Mouse (Mus musculus): ENCODE data around the gene Hoxd10. TPM values are rescaled to one million over a fixed set of nuclear protein-coding genes. Genes with fewer than 3 reads are reported as not detected.

Gene Hoxd10
- polyA plus RNA-seq, 2 experiments: 0.07 TPM; not detected in 1

- ATAC-seq (ENCODE audit: insufficient read depth): no peak
- H3K9ac ChIP-seq (replicated peaks): no peak overlapping the region
- 10% methylated on average over 18 of the region's 18 CpGs for WGBS (ENCODE audit: insufficient replicate concordance)
- H3K9me3 ChIP-seq (ENCODE audit: control insufficient read depth, low read length): no peaks in the 10 kb centered on the region
- no peak for TF ChIP-seq EP300 (IDR thresholded peaks at IDR 0.05; ENCODE audit: low read depth)
- no peak for TF ChIP-seq CTCF (IDR thresholded peaks at IDR 0.05; ENCODE audit: low read depth)
- no peak overlapping the region for H3K4me2 ChIP-seq (ENCODE audit: low read depth)
- no peak for DNase-seq (ENCODE audit: low read depth in 3 of 3, low spot score in 3 of 3)
- peaks cover 69% of the 10 kb centered on the region for H3K27me3 ChIP-seq (ENCODE audit: control insufficient read depth, insufficient read depth, low read length)
- no peak overlapping the region for H3K27ac ChIP-seq
- H3K36me3 ChIP-seq (replicated peaks; ENCODE audit: control insufficient read depth, insufficient read depth, low read depth): no peaks in the 10 kb centered on the region
- H3K4me3 ChIP-seq (ENCODE audit: insufficient read depth in 1 of 2, low read depth in 2 of 2, low read length in 2 of 2): no peak overlapping the region
- no peaks in the 10 kb centered on the region for H3K4me1 ChIP-seq (replicated peaks; ENCODE audit: control insufficient read depth in 2 of 2, insufficient read depth in 2 of 2, low read length in 1 of 2)
These were observed 22.5 kb downstream of the Hoxd10 start for GRCm38 (mm10) chr2:74714156-74714789.

DNA sequence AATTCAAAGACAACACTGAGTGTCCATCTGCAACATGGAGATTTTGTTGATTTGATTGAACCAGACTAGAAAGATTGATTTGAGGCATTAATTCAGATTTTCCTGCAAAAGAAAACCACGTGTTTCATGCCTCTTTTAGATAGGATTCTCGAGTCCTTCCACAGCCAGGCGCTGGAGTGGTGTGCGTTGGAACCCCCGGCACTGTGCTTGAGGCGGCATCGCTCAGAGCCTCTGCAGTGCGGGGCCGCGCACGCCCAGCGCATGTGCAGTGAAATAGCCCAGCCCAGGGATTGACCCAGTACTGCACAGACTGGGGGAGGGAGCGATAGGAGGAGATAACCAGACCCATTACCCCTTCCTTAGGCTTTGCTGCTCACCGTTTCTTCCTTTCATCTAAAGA is 23.2 kb downstream of the Hoxd10 start:
- Histone ChIP-seq H3K9ac (replicated peaks) (no peak overlapping the region), H3K9me3 (ENCODE audit: control insufficient read depth, low read length) (no peaks in the 10 kb centered on the region), H3K4me1 (replicated peaks; ENCODE audit: control insufficient read depth in 2 of 2, insufficient read depth in 2 of 2, low read length in 1 of 2) (no peaks in the 10 kb centered on the region), H3K36me3 (replicated peaks; ENCODE audit: control insufficient read depth, insufficient read depth, low read depth) (no peaks in the 10 kb centered on the region), H3K27ac (no peak overlapping the region), H3K4me3 (ENCODE audit: insufficient read depth in 1 of 2, low read depth in 2 of 2, low read length in 2 of 2) (no peak overlapping the region), H3K27me3 (ENCODE audit: control insufficient read depth, insufficient read depth, low read length) (peaks cover 69% of the 10 kb centered on the region), H3K4me2 (ENCODE audit: low read depth) (no peak overlapping the region)
- 2% methylated on average over 14 of the region's 14 CpGs for WGBS (ENCODE audit: insufficient replicate concordance)
- DNase-seq (ENCODE audit: low read depth in 3 of 3, low spot score in 3 of 3): no peak
- no peak for TF ChIP-seq EP300 (IDR thresholded peaks at IDR 0.05; ENCODE audit: low read depth)
- TF ChIP-seq CTCF (IDR thresholded peaks at IDR 0.05; ENCODE audit: low read depth): no peak
- ATAC-seq (ENCODE audit: insufficient read depth): no peak

- no peaks in the 10 kb centered on the region for H3K9me3 ChIP-seq (ENCODE audit: control insufficient read depth, low read length)
- no peaks in the 10 kb centered on the region for H3K4me1 ChIP-seq (replicated peaks; ENCODE audit: control insufficient read depth in 2 of 2, insufficient read depth in 2 of 2, low read length in 1 of 2)
- H3K36me3 ChIP-seq (replicated peaks; ENCODE audit: control insufficient read depth, insufficient read depth, low read depth): no peaks in the 10 kb centered on the region
- TF ChIP-seq CTCF (IDR thresholded peaks at IDR 0.05; ENCODE audit: low read depth) (peak; percentile 84), EP300 (IDR thresholded peaks at IDR 0.05; ENCODE audit: low read depth) (no peak)
- H3K9ac ChIP-seq (replicated peaks): no peak overlapping the region
- H3K4me3 ChIP-seq (ENCODE audit: insufficient read depth in 1 of 2, low read depth in 2 of 2, low read length in 2 of 2): no peak overlapping the region
- ATAC-seq (ENCODE audit: insufficient read depth): 0 out of 2 replicates have a peak, but pooled peaks have one; percentile 28
- no peak overlapping the region for H3K27ac ChIP-seq
- H3K27me3 ChIP-seq (ENCODE audit: control insufficient read depth, insufficient read depth, low read length): peaks cover 65% of the 10 kb centered on the region
- no peak overlapping the region for H3K4me2 ChIP-seq (ENCODE audit: low read depth)
- peak in 2 of 3 experiments; percentile 29 to 30 for DNase-seq (ENCODE audit: low read depth in 3 of 3, low spot score in 3 of 3)
- 2% methylated on average over 26 of the region's 26 CpGs for WGBS (ENCODE audit: insufficient replicate concordance)
These were observed 23.9 kb downstream of the Hoxd10 start for GRCm38 (mm10) chr2:74715504-74716241.

DNA sequence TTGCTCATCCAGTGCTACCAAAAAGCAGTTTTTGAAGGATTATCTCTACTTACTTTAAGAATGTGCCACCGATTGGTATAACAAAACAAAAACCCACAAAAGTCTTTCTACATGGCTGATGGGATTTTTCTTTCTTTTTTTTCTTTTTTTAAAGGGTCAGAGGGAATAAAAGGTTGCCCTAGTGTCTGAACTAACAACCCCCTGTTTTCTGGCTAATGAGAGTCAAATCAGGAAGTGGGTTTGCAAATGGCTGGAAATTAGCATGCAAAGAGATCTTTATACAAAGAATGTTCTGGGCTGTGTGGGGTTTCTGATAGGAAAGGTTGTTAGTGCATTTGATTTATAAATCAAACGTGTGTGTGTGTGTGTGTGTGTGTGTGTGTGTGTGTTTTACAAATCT is 28.7 kb downstream of the Hoxd10 start:
- DNase-seq (ENCODE audit: low read depth in 3 of 3, low spot score in 3 of 3): no peak
- WGBS (ENCODE audit: insufficient replicate concordance): 2% methylated on average over 2 of the region's 2 CpGs

GRCm38 (mm10) chr2:74720955-74721491 is 29.3 kb downstream of the Hoxd10 start:
- no peak overlapping the region for H3K27ac ChIP-seq
- no peaks in the 10 kb centered on the region for H3K4me1 ChIP-seq (replicated peaks; ENCODE audit: control insufficient read depth in 2 of 2, insufficient read depth in 2 of 2, low read length in 1 of 2)
- WGBS (ENCODE audit: insufficient replicate concordance): 49% methylated on average over 5 of the region's 5 CpGs
- H3K4me3 ChIP-seq (ENCODE audit: insufficient read depth in 1 of 2, low read depth in 2 of 2, low read length in 2 of 2): no peak overlapping the region
- peaks cover 59% of the 10 kb centered on the region for H3K27me3 ChIP-seq (ENCODE audit: control insufficient read depth, insufficient read depth, low read length)
- DNase-seq (ENCODE audit: low read depth in 3 of 3, low spot score in 3 of 3) (no peak), ATAC-seq (ENCODE audit: insufficient read depth) (no peak)
- H3K9me3 ChIP-seq (ENCODE audit: control insufficient read depth, low read length): no peaks in the 10 kb centered on the region
- no peak overlapping the region for H3K4me2 ChIP-seq (ENCODE audit: low read depth)
- H3K36me3 ChIP-seq (replicated peaks; ENCODE audit: control insufficient read depth, insufficient read depth, low read depth): no peaks in the 10 kb centered on the region
- TF ChIP-seq EP300 (IDR thresholded peaks at IDR 0.05; ENCODE audit: low read depth) (no peak), CTCF (IDR thresholded peaks at IDR 0.05; ENCODE audit: low read depth) (no peak)
- no peak overlapping the region for H3K9ac ChIP-seq (replicated peaks)

More for the DNA sequence above, 28.7 kb downstream of the Hoxd10 start:
- Histone ChIP-seq H3K27me3 (ENCODE audit: control insufficient read depth, insufficient read depth, low read length) (peaks cover 59% of the 10 kb centered on the region), H3K27ac (no peak overlapping the region), H3K9ac (replicated peaks) (no peak overlapping the region), H3K9me3 (ENCODE audit: control insufficient read depth, low read length) (no peaks in the 10 kb centered on the region), H3K4me3 (ENCODE audit: insufficient read depth in 1 of 2, low read depth in 2 of 2, low read length in 2 of 2) (no peak overlapping the region), H3K4me1 (replicated peaks; ENCODE audit: control insufficient read depth in 2 of 2, insufficient read depth in 2 of 2, low read length in 1 of 2) (no peaks in the 10 kb centered on the region), H3K4me2 (ENCODE audit: low read depth) (no peak overlapping the region), H3K36me3 (replicated peaks; ENCODE audit: control insufficient read depth, insufficient read depth, low read depth) (no peaks in the 10 kb centered on the region)
- TF ChIP-seq CTCF (IDR thresholded peaks at IDR 0.05; ENCODE audit: low read depth) (no peak), EP300 (IDR thresholded peaks at IDR 0.05; ENCODE audit: low read depth) (no peak)
- ATAC-seq (ENCODE audit: insufficient read depth): no peak

Measured in liver, embryonic 14.5 days (tissue).